Mouse (Mus musculus) MEL (cell line): ENCODE measurements around the gene Rab11fip5. TPM values are rescaled to one million over a fixed set of nuclear protein-coding genes. Genes with fewer than 3 reads are reported as not detected.
A peak's percentile ranks its signal among the peaks of the same experiment; 100 is the strongest.

Experiments used
- DNase-seq: peaks from one replicate; pipeline ENCODE4 v3.0.0; 2011; ENCODE audit warnings: low read depth, low spot score
- H3K27ac ChIP-seq: 2 replicates; pipeline ENCODE4 v1.5.1; 2012; ENCODE audit warnings: low read depth, mild to moderate bottlenecking, control low read depth, low read length, moderate library complexity; ENCODE audit not compliant: control insufficient read depth
- H3K27me3 ChIP-seq, 2 experiments: fragments of 150-350 bp in 1 of 2; sonication (generic) in 1 of 2; 2 replicates each; pipeline ENCODE4 v1.6.1; 2012; ENCODE audit warnings: low read length in 2 of 2, mild to moderate bottlenecking in 2 of 2, improper control_type of control experiment in 1 of 2, moderate library complexity in 1 of 2; ENCODE audit not compliant: insufficient read depth in 2 of 2, control insufficient read depth in 1 of 2
- H3K36me3 ChIP-seq, 2 experiments: 2 replicates each; pipeline ENCODE4 v1.6.1; 2012 to 2014; ENCODE audit warnings: low read length in 2 of 2, improper control_type of control experiment in 1 of 2, inconsistent platforms in 1 of 2, mild to moderate bottlenecking in 1 of 2; ENCODE audit not compliant: insufficient read depth in 2 of 2, control insufficient read depth in 1 of 2
- H3K4me1 ChIP-seq, 2 experiments: fragments of 150-350 bp in 1 of 2; sonication (generic) in 1 of 2; 2 replicates each; pipeline ENCODE4 v1.6.1; 2012; ENCODE audit warnings: low read length in 2 of 2, improper control_type of control experiment in 1 of 2, mild to moderate bottlenecking in 1 of 2; ENCODE audit not compliant: insufficient read depth in 2 of 2, control insufficient read depth in 1 of 2
- H3K4me3 ChIP-seq, 2 experiments: fragments of 150-350 bp in 1 of 2; sonication (generic) in 1 of 2; 2 replicates each; pipeline ENCODE4 v1.5.1; 2012; ENCODE audit warnings: low read depth in 2 of 2, low read length in 2 of 2, mild to moderate bottlenecking in 2 of 2, moderate library complexity in 2 of 2, control low read depth in 1 of 2, improper control_type of control experiment in 1 of 2; ENCODE audit not compliant: control insufficient read depth in 1 of 2, insufficient read depth in 1 of 2
- H3K79me2 ChIP-seq: 2 replicates; pipeline ENCODE4 v1.6.1; 2012; ENCODE audit warnings: mild to moderate bottlenecking, low read length, moderate library complexity; ENCODE audit not compliant: control insufficient read depth, poor library complexity, insufficient read depth
- H3K9ac ChIP-seq: 2 replicates; pipeline ENCODE4 v1.6.1; 2012; ENCODE audit warnings: low read depth, mild to moderate bottlenecking, control low read depth, low read length, moderate library complexity; ENCODE audit not compliant: control insufficient read depth, poor library complexity, severe bottlenecking
- H3K9me3 ChIP-seq: fragments of 150-350 bp; sonication (generic); replicated peaks from 2 replicates; pipeline ENCODE4 v1.6.1; 2012; ENCODE audit warnings: mild to moderate bottlenecking, low read length, improper control_type of control experiment, moderate library complexity; ENCODE audit not compliant: insufficient read depth
- CHD2 ChIP-seq: IDR thresholded peaks from 2 replicates; pipeline ENCODE4 v1.6.1; 2011; ENCODE audit warnings: low read length, improper control_type of control experiment
- CTCF ChIP-seq, 3 experiments: IDR thresholded peaks in 2 of 3; conservative IDR thresholded peaks in 1 of 3; 2 replicates each; pipeline ENCODE4 v1.5.1; 2011 to 2012; ENCODE audit warnings: low read length in 3 of 3, low read depth in 2 of 3, mild to moderate bottlenecking in 2 of 3, improper control_type of control experiment in 1 of 3, inconsistent platforms in 1 of 3, mixed read lengths in 1 of 3, moderate library complexity in 1 of 3; ENCODE audit not compliant: control insufficient read depth in 1 of 3, insufficient read depth in 1 of 3, poor library complexity in 1 of 3, severe bottlenecking in 1 of 3
- ELF1 ChIP-seq: IDR thresholded peaks from 2 replicates; pipeline ENCODE4 v1.6.1; 2014; ENCODE audit warnings: low read depth, mild to moderate bottlenecking, inconsistent platforms, low read length, improper control_type of control experiment, moderate library complexity
- ETS1 ChIP-seq: IDR thresholded peaks from 2 replicates; pipeline ENCODE4 v1.6.1; 2012; ENCODE audit warnings: low read depth, mild to moderate bottlenecking, inconsistent platforms, low read length, improper control_type of control experiment, moderate library complexity
- KAT2A ChIP-seq: conservative IDR thresholded peaks from 2 replicates; pipeline ENCODE4 v1.6.1; 2012; ENCODE audit warnings: low read depth, low read length, improper control_type of control experiment, inconsistent platforms
- MAZ ChIP-seq: IDR thresholded peaks from 2 replicates; pipeline ENCODE4 v1.6.1; 2012; ENCODE audit warnings: low read depth, mild to moderate bottlenecking, inconsistent platforms, low read length, improper control_type of control experiment
- MEF2A ChIP-seq: IDR thresholded peaks from 2 replicates; pipeline ENCODE4 v1.6.1; 2014; ENCODE audit warnings: low read depth, mild to moderate bottlenecking, inconsistent platforms, low read length, improper control_type of control experiment; ENCODE audit not compliant: poor library complexity, insufficient replicate concordance, severe bottlenecking; ENCODE audit errors: extremely low read depth
- MXI1 ChIP-seq: IDR thresholded peaks from 2 replicates; pipeline ENCODE4 v1.6.1; 2011; ENCODE audit warnings: mild to moderate bottlenecking, low read depth, low read length, improper control_type of control experiment
- RAD21 ChIP-seq: IDR thresholded peaks from 2 replicates; pipeline ENCODE4 v1.6.1; 2011; ENCODE audit warnings: mild to moderate bottlenecking, low read depth, low read length, improper control_type of control experiment
- RCOR1 ChIP-seq: IDR thresholded peaks from 2 replicates; pipeline ENCODE4 v1.6.1; 2012; ENCODE audit warnings: low read depth, mild to moderate bottlenecking, inconsistent platforms, low read length, improper control_type of control experiment
- SIN3A ChIP-seq: IDR thresholded peaks from 2 replicates; pipeline ENCODE4 v1.6.1; 2012; ENCODE audit warnings: low read length, improper control_type of control experiment, inconsistent platforms
- SMC3 ChIP-seq: IDR thresholded peaks from 2 replicates; pipeline ENCODE4 v1.6.1; 2011; ENCODE audit warnings: low read depth, low read length, improper control_type of control experiment
- TCF12 ChIP-seq: IDR thresholded peaks from 2 replicates; pipeline ENCODE4 v1.6.1; 2014; ENCODE audit warnings: low read depth, mild to moderate bottlenecking, inconsistent platforms, low read length, improper control_type of control experiment, moderate library complexity
- UBTF ChIP-seq: IDR thresholded peaks from 2 replicates; pipeline ENCODE4 v1.6.1; 2012; ENCODE audit warnings: low read depth, mild to moderate bottlenecking, inconsistent platforms, low read length, improper control_type of control experiment, moderate library complexity, borderline replicate concordance; ENCODE audit not compliant: insufficient read depth
- USF2 ChIP-seq, 2 experiments: IDR thresholded peaks; 2 replicates each; pipeline ENCODE4 v1.6.1; 2011 to 2012; ENCODE audit warnings: improper control_type of control experiment in 2 of 2, low read length in 2 of 2, borderline replicate concordance in 1 of 2, inconsistent platforms in 1 of 2, low read depth in 1 of 2, mild to moderate bottlenecking in 1 of 2; ENCODE audit not compliant: insufficient read depth in 1 of 2
- ZNF384 ChIP-seq: IDR thresholded peaks from 2 replicates; pipeline ENCODE4 v1.6.1; 2012; ENCODE audit warnings: low read depth, mild to moderate bottlenecking, inconsistent platforms, low read length, improper control_type of control experiment
- polyA plus RNA-seq, 2 experiments: library from polyadenylated mRNA; stranded (reverse) in 1 of 2; unstranded in 1 of 2; fragments of >175 nt in 1 of 2; fragments of >200 nt in 1 of 2; gene quantifications; 2 replicates each; pipeline versions ENCODE4 v1.2.1 to v1.2.4; 2012; ENCODE audit warnings: low replicate concordance in 2 of 2, low read depth in 1 of 2; ENCODE audit not compliant: insufficient read length in 2 of 2, insufficient read depth in 1 of 2, missing spikeins in 1 of 2
- total RNA-seq: library from RNA; depleted of rRNA; stranded (reverse); fragments of 300-350 nt; gene quantifications from 2 replicates; pipeline ENCODE4 v1.2.3, GENCODE M21; 2012

The Rab11fip5 gene
- total and polyA plus RNA-seq, 3 experiments, result 3.3 to 8.5 TPM; not detected in 1

GRCm38 (mm10) chr6:85380901-85381647 lies 6.6 kb upstream of the Rab11fip5 start (continued):
- TF ChIP-seq USF2 (IDR thresholded peaks at IDR 0.05; ENCODE audit: borderline replicate concordance in 1 of 2, insufficient read depth in 1 of 2, low read depth in 1 of 2, low read length in 2 of 2) (no peak), KAT2A (no peak), UBTF (no peak), RAD21 (no peak)
- TF ChIP-seq, all 39 proteins: peak for 17

- no peaks in the 10 kb centered on the region; the same call in 1 of the 2 replicates for H3K79me2 ChIP-seq
- H3K27me3 ChIP-seq, result no peaks in the 10 kb centered on the region
- peak overlapping the region; percentile 95 for H3K27ac ChIP-seq
- peak overlapping the region; percentile 70 to 87 for H3K4me3 ChIP-seq
- peaks cover 11 to 39% of the 10 kb centered on the region in 2 experiments for H3K4me1 ChIP-seq
- peaks cover 0 to 26% of the 10 kb centered on the region in 2 experiments; a peak in 2 of 4 replicates for H3K36me3 ChIP-seq
- DNase-seq, result peak; percentile 94
- no peaks in the 10 kb centered on the region for H3K9me3 ChIP-seq
- H3K9ac ChIP-seq, result peak overlapping the region; percentile 83
- TF ChIP-seq RAD21 (peak; percentile 37), MXI1 (no peak; the same call in 1 of the 2 replicates), TCF12 (peak; percentile 46), CHD2 (no peak), RCOR1 (peak; percentile 84), SMC3 (peak; percentile 79), MAZ (peak; percentile 89), ELF1 (peak; percentile 65; the same call in 1 of the 2 replicates), MEF2A (no peak), ZNF384 (peak; percentile 96), ETS1 (peak; percentile 63), SIN3A (peak; percentile 78; the same call in 1 of the 2 replicates), CTCF (IDR thresholded peaks at IDR 0.05 in 2 of 3, conservative IDR thresholded peaks at IDR 0.05 in 1 of 3; ENCODE audit: control insufficient read depth in 1 of 3, insufficient read depth in 1 of 3, low read depth in 2 of 3, low read length in 3 of 3, poor library complexity in 1 of 3, severe bottlenecking in 1 of 3) (peak; percentile 76 to 88 (median 84))
- TF ChIP-seq, all 39 proteins: peak for 10
These were observed 5.9 kb upstream of the Rab11fip5 start for GRCm38 (mm10) chr6:85380201-85380900.
